Comparison of ENCODE assay signal across 31 mouse cellular contexts in genomic region chr8:123291716-123292115, GRCm38 (mm10). TPM values are rescaled to one million over a fixed set of nuclear protein-coding genes. Genes with fewer than 3 reads are reported as not detected.
DNase-seq lines count a peak whose midpoint lies in the region; ATAC-seq and TF ChIP-seq lines count a peak whose summit lies in the region.
"Had no signal": no experiment of that assay in that cellular context is flagged by ENCODE, and none has a peak within 500 bp of the region (broad histone marks: within the 10 kb centered on the region; RNA-seq: fewer than 3 reads in every experiment).

No protein-coding gene starts in this region.

- H3K9me3 ChIP-seq in heart, embryonic 11.5 days (replicated peaks; ENCODE audit: control insufficient read depth, low read length) = no peaks in the 10 kb centered on the region
- no peaks in the 10 kb centered on the region for H3K9me3 ChIP-seq in midbrain, embryonic 14.5 days (ENCODE audit: control insufficient read depth, low read length)
- H3K9me3 ChIP-seq: forebrain, embryonic 13.5 days; G1E; intestine, embryonic 15.5 days; limb, embryonic 10.5 days; limb, embryonic 15.5 days; liver, embryonic 15.5 days; megakaryocyte, embryonic 14.5 days; midbrain, embryonic 12.5 days; neural tube, embryonic 13.5 days had no signal

- no peak for TF ChIP-seq POLR2A in heart, adult 2 months (IDR thresholded peaks at IDR 0.05; ENCODE audit: insufficient read depth, low read depth, low read length)

- intact Hi-C loops in heart, postnatal 25 days (cut with DNase I) = loop anchor here (5.0 kb wide), 1 partner anchor 74 kb away; no protein-coding TSS in a partner anchor
- intact Hi-C loops in heart, adult 2 months (cut with DNase I) = no loop called here
- intact Hi-C loops in heart, postnatal 10 days (cut with DNase I) = no loop called here

- H3K4me1 ChIP-seq in heart, adult 2 months (ENCODE audit: control insufficient read depth, insufficient read depth, low read length) = peaks cover 3% of the 10 kb centered on the region; the same call in 1 of the 2 replicates
- H3K4me1 ChIP-seq in heart, embryonic 11.5 days (ENCODE audit: control insufficient read depth, insufficient read depth, low read length) = peaks cover 4% of the 10 kb centered on the region; the same call in 1 of the 2 replicates
- H3K4me1 ChIP-seq in midbrain, embryonic 14.5 days (ENCODE audit: control insufficient read depth, insufficient read depth, low read length) = no peaks in the 10 kb centered on the region
- H3K4me1 ChIP-seq: forebrain, embryonic 13.5 days; intestine, embryonic 15.5 days; limb, embryonic 10.5 days; limb, embryonic 15.5 days; liver, embryonic 15.5 days; midbrain, embryonic 12.5 days; neural tube, embryonic 13.5 days had no signal

- peak; percentile 90 for TF ChIP-seq EP300 in heart, adult 2 months (IDR thresholded peaks at IDR 0.05; ENCODE audit: insufficient read depth, low read depth, low read length)

- no peaks in the 10 kb centered on the region for H3K27me3 ChIP-seq in heart, adult 2 months (ENCODE audit: control insufficient read depth, insufficient read depth, low read length)
- H3K27me3 ChIP-seq in heart, embryonic 11.5 days (ENCODE audit: control insufficient read depth, insufficient read depth, low read length) = no peaks in the 10 kb centered on the region
- no peaks in the 10 kb centered on the region for H3K27me3 ChIP-seq in midbrain, embryonic 14.5 days (ENCODE audit: control insufficient read depth, insufficient read depth, low read length)
- H3K27me3 ChIP-seq: forebrain, embryonic 13.5 days; intestine, embryonic 15.5 days; limb, embryonic 15.5 days; liver, embryonic 15.5 days; megakaryocyte, embryonic 14.5 days; midbrain, embryonic 12.5 days; neural tube, embryonic 13.5 days; Patski had no signal

- no peak overlapping the region for H3K9ac ChIP-seq in heart, adult 2 months (ENCODE audit: low read depth, low read length)
- 0 out of 2 replicates have a peak overlapping the region, but pooled peaks have one; percentile 28 for H3K9ac ChIP-seq in heart, embryonic 11.5 days (ENCODE audit: low read depth, low read length)
- H3K9ac ChIP-seq in midbrain, embryonic 14.5 days (replicated peaks; ENCODE audit: low read length) = no peak overlapping the region
- H3K9ac ChIP-seq: forebrain, embryonic 13.5 days; intestine, embryonic 15.5 days; limb, embryonic 15.5 days; liver, embryonic 15.5 days; lung, embryonic 14.5 days; midbrain, embryonic 12.5 days; neural tube, embryonic 13.5 days had no signal

- no peak for TF ChIP-seq CTCF in heart, adult 2 months (IDR thresholded peaks at IDR 0.05)

- no peak overlapping the region for H3K4me2 ChIP-seq in heart, embryonic 11.5 days
- no peak overlapping the region for H3K4me2 ChIP-seq in midbrain, embryonic 14.5 days (ENCODE audit: low read length)
- H3K4me2 ChIP-seq: forebrain, embryonic 13.5 days; intestine, embryonic 15.5 days; limb, embryonic 15.5 days; liver, embryonic 15.5 days; lung, embryonic 14.5 days; midbrain, embryonic 12.5 days; neural tube, embryonic 13.5 days had no signal

- DNase-seq in heart, adult 18-20 months = peak; percentile 65 to 84
- no peak for DNase-seq in heart, postnatal 25 days (ENCODE audit: low spot score)
- DNase-seq in heart, adult 2 months = peak; percentile 43 to 74
- peak; percentile 67 to 76 for DNase-seq in heart, postnatal 10 days
- DNase-seq in midbrain, embryonic 14.5 days = no peak
- no peak for DNase-seq in testis, postnatal 14 days (ENCODE audit: low spot score)
- no peak for DNase-seq in layer of hippocampus, adult 9-10 months (ENCODE audit: low spot score)
- DNase-seq: adrenal gland, postnatal 10 days; cerebellum, adult 11 months; cerebellum, adult 9-10 months; cerebellum, postnatal 36 days; gastrocnemius, postnatal 10 days; kidney, postnatal 4 days; layer of hippocampus, postnatal 36 days; lung, embryonic 14.5 days; lung, postnatal 36 days; right cerebral cortex, postnatal 4 days; thymus, adult 2 months had no signal

- H3K79me2 ChIP-seq in heart, adult 2 months (replicated peaks; ENCODE audit: control insufficient read depth, insufficient read depth, low read length) = no peaks in the 10 kb centered on the region

- no peaks in the 10 kb centered on the region for H3K36me3 ChIP-seq in heart, adult 2 months (ENCODE audit: control insufficient read depth, insufficient read depth, low read length)
- peaks cover 23% of the 10 kb centered on the region; the same call in 1 of the 2 replicates for H3K36me3 ChIP-seq in heart, embryonic 11.5 days (ENCODE audit: control insufficient read depth, insufficient read depth, low read length)
- 0 out of 2 replicates have a peak, but pooled peaks cover 4% of the 10 kb centered on the region for H3K36me3 ChIP-seq in midbrain, embryonic 14.5 days (ENCODE audit: control insufficient read depth, insufficient read depth, low read length)
- H3K36me3 ChIP-seq: neural tube, embryonic 13.5 days had no signal

- peak overlapping the region; percentile 57 for H3K27ac ChIP-seq in heart, adult 2 months
- no peak overlapping the region for H3K27ac ChIP-seq in heart, embryonic 11.5 days (ENCODE audit: low read depth, low read length)
- H3K27ac ChIP-seq in midbrain, embryonic 14.5 days (replicated peaks; ENCODE audit: low read depth, low read length) = no peak overlapping the region
- H3K27ac ChIP-seq: forebrain, embryonic 13.5 days; hindbrain, postnatal 0 days; intestine, embryonic 15.5 days; limb, embryonic 10.5 days; limb, embryonic 15.5 days; liver, embryonic 15.5 days; midbrain, embryonic 12.5 days; neural tube, embryonic 13.5 days; stomach, postnatal 0 days had no signal

- H3K4me3 ChIP-seq in heart, adult 2 months = no peak overlapping the region
- H3K4me3 ChIP-seq in heart, embryonic 11.5 days (ENCODE audit: low read depth, low read length) = no peak overlapping the region
- H3K4me3 ChIP-seq in midbrain, embryonic 14.5 days (replicated peaks; ENCODE audit: low read depth, low read length) = no peak overlapping the region
- H3K4me3 ChIP-seq: forebrain, embryonic 13.5 days; intestine, embryonic 15.5 days; limb, embryonic 10.5 days; limb, embryonic 15.5 days; liver, embryonic 15.5 days; megakaryocyte, embryonic 14.5 days; midbrain, embryonic 12.5 days; neural tube, embryonic 13.5 days had no signal

- 65% methylated on average over 8 of the region's 8 CpGs for WGBS in heart, adult 2 months
- WGBS in heart, embryonic 11.5 days (ENCODE audit: insufficient replicate concordance) = 56% methylated on average over 8 of the region's 8 CpGs
- 92% methylated on average over 8 of the region's 8 CpGs for WGBS in midbrain, embryonic 14.5 days

- ATAC-seq in heart, embryonic 11.5 days (replicated peaks; ENCODE audit: insufficient number of reproducible peaks, low FRiP score, low TSS enrichment) = no peak
- no peak for ATAC-seq in midbrain, embryonic 14.5 days (ENCODE audit: low FRiP score, low TSS enrichment)
- ATAC-seq: forebrain, embryonic 13.5 days; hindbrain, postnatal 0 days; intestine, embryonic 15.5 days; Patski had no signal

RNA-seq across cellular contexts. Expression of gene Fanca, which starts 26.7 kb away (rescaled TPM):
- total RNA-seq in heart, adult 18-20 months (2021) = 1 to 10 TPM; 4.5 to 8.4 TPM
- 1 to 10 TPM; 1.7 to 3.0 TPM for total RNA-seq in heart, postnatal 25 days (2021)
- total RNA-seq in heart, adult 2 months (2021) = 1 to 10 TPM; 5.3 to 6.2 TPM
- polyA plus RNA-seq in heart, adult 2 months (2012; rRNA removed) = 3.9 and 4.6 TPM in 2 replicates
- polyA plus RNA-seq in heart, embryonic 11.5 days (2014; fragmentation: Nextera tagmentation; extraction: Ambion mirVana) = 22.8 and 27.7 TPM in 2 replicates
- total RNA-seq in heart, postnatal 10 days (2021) = 1 to 10 TPM; 6.5 to 7.4 TPM
- polyA plus RNA-seq in midbrain, embryonic 14.5 days (2014; fragmentation: Nextera tagmentation; extraction: Ambion mirVana) = 8.0 and 9.2 TPM in 2 replicates

RNA-seq across cellular contexts. Expression of gene Vps9d1, which starts 37.6 kb away (rescaled TPM):
- 10 to 100 TPM; 27.8 to 31.5 TPM for total RNA-seq in heart, adult 18-20 months (2021)
- 10 to 100 TPM; 29.9 to 31.2 TPM for total RNA-seq in heart, postnatal 25 days (2021)
- 10 to 100 TPM; 22.6 to 34.3 TPM for total RNA-seq in heart, adult 2 months (2021)
- 44.0 and 52.1 TPM in 2 replicates for polyA plus RNA-seq in heart, adult 2 months (2012; rRNA removed)
- polyA plus RNA-seq in heart, embryonic 11.5 days (2014; fragmentation: Nextera tagmentation; extraction: Ambion mirVana) = 16.8 and 19.8 TPM in 2 replicates
- 10 to 100 TPM; 22.9 to 27.0 TPM for total RNA-seq in heart, postnatal 10 days (2021)
- polyA plus RNA-seq in midbrain, embryonic 14.5 days (2014; fragmentation: Nextera tagmentation; extraction: Ambion mirVana) = 54.0 and 59.0 TPM in 2 replicates

RNA-seq across cellular contexts. Expression of gene Zfp276, which starts 37.7 kb away (rescaled TPM):
- 10 to 100 TPM; 10.3 to 13.4 TPM for total RNA-seq in heart, adult 18-20 months (2021)
- total RNA-seq in heart, postnatal 25 days (2021) = 10 to 100 TPM; 11.9 to 12.1 TPM
- 10 to 100 TPM in 1 of 2 experiments, 1 to 10 TPM in 1; 9.3 to 11.2 TPM for total RNA-seq in heart, adult 2 months (2021)
- 16.1 and 20.5 TPM in 2 replicates for polyA plus RNA-seq in heart, adult 2 months (2012; rRNA removed)
- polyA plus RNA-seq in heart, embryonic 11.5 days (2014; fragmentation: Nextera tagmentation; extraction: Ambion mirVana) = 11.7 and 12.1 TPM in 2 replicates
- total RNA-seq in heart, postnatal 10 days (2021) = 10 to 100 TPM; 10.7 to 12.1 TPM
- polyA plus RNA-seq in midbrain, embryonic 14.5 days (2014; fragmentation: Nextera tagmentation; extraction: Ambion mirVana) = 20.0 and 22.2 TPM in 2 replicates

RNA-seq across cellular contexts. Expression of gene Spire2, which starts 40.8 kb away (rescaled TPM):
- under 1 TPM in 1 of 2 experiments, not detected in 1; 0.31 TPM for total RNA-seq in heart, adult 18-20 months (2021)
- under 1 TPM; 0.10 to 0.20 TPM for total RNA-seq in heart, postnatal 25 days (2021)
- under 1 TPM; 0.11 to 0.26 TPM for total RNA-seq in heart, adult 2 months (2021)
- polyA plus RNA-seq in heart, adult 2 months (2012; rRNA removed) = 0.29 and 0.53 TPM in 2 replicates
- polyA plus RNA-seq in heart, embryonic 11.5 days (2014; fragmentation: Nextera tagmentation; extraction: Ambion mirVana) = 2.9 and 3.0 TPM in 2 replicates
- under 1 TPM; 0.26 to 0.32 TPM for total RNA-seq in heart, postnatal 10 days (2021)
- 32.8 and 36.0 TPM in 2 replicates for polyA plus RNA-seq in midbrain, embryonic 14.5 days (2014; fragmentation: Nextera tagmentation; extraction: Ambion mirVana)

RNA-seq across cellular contexts. Expression of gene Spata2l, which starts 55.7 kb away (rescaled TPM):
- 1 to 10 TPM; 7.0 to 7.9 TPM for total RNA-seq in heart, adult 18-20 months (2021)
- 1 to 10 TPM; 5.9 to 6.8 TPM for total RNA-seq in heart, postnatal 25 days (2021)
- total RNA-seq in heart, adult 2 months (2021) = 1 to 10 TPM; 6.0 to 7.5 TPM
- 6.7 and 7.0 TPM in 2 replicates for polyA plus RNA-seq in heart, adult 2 months (2012; rRNA removed)
- 1.6 TPM in 2 replicates for polyA plus RNA-seq in heart, embryonic 11.5 days (2014; fragmentation: Nextera tagmentation; extraction: Ambion mirVana)
- total RNA-seq in heart, postnatal 10 days (2021) = 1 to 10 TPM; 6.4 to 6.8 TPM
- 4.4 and 5.1 TPM in 2 replicates for polyA plus RNA-seq in midbrain, embryonic 14.5 days (2014; fragmentation: Nextera tagmentation; extraction: Ambion mirVana)

Comparison
In these comparisons a context has a peak if more than half of its experiments do, and no peak if none do; other contexts are left out.
1. DNase-seq: peak in heart, adult 18-20 months (2 of 2), heart, adult 2 months (2 of 2) and heart, postnatal 10 days (2 of 2); none in heart, postnatal 25 days (single experiment), midbrain, embryonic 14.5 days (single experiment), testis, postnatal 14 days (single experiment) and layer of hippocampus, adult 9-10 months (single experiment).